Comparison of ENCODE assay signal across 8 mouse cellular contexts in the genomic region with DNA sequence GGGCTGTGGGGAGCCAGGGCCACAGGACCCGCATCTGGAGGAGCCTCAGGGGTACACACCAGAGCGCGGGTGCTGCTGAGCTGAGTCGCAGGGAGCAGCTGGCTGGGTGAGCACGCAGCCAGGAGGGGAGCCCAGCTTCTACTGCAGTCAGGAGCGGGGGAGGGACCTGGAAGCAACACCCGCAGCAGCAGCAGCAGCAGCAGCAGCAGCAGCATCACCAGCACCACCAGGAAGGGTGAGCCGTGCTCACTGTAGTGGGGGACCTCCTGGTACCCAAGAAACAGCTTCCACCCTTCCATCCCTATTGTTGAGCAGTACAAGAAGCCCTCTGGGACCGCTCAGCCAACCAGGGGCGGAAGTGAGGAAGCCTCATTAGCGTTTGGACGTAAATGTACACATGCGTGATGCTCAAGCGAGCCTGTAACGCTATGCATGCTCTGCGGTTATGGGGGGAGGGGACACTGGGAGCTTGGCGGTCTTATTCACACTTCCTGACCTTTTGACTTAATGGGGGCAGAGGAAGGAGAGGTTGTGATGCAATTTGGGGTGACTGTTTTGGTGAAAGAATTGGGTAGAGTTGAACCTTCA. TPM values are rescaled to one million over a fixed set of nuclear protein-coding genes. Genes with fewer than 3 reads are reported as not detected.
DNase-seq lines count a peak whose midpoint lies in the region; ATAC-seq and TF ChIP-seq lines count a peak whose summit lies in the region.

No protein-coding gene starts in this region.

- H3K9me3 ChIP-seq in heart, embryonic 13.5 days, result no peaks in the 10 kb centered on the region
- no peaks in the 10 kb centered on the region for H3K9me3 ChIP-seq in liver, embryonic 15.5 days (replicated peaks)
- H3K9me3 ChIP-seq in stomach, embryonic 15.5 days, result no peaks in the 10 kb centered on the region

- no peaks in the 10 kb centered on the region for H3K79me3 ChIP-seq in C2C12 (ENCODE audit: low read depth)

- ATAC-seq in erythroid progenitor cell, adult 5-6 weeks (replicated peaks; ENCODE audit: low FRiP score, poor library complexity, severe bottlenecking), result 0 out of 2 replicates have a peak, but pooled peaks have one; percentile 39
- peak; percentile 42; the same call in 1 of the 2 replicates for ATAC-seq in heart, embryonic 13.5 days (ENCODE audit: extremely low read depth, insufficient number of reproducible peaks, low FRiP score, low TSS enrichment)
- ATAC-seq in liver, embryonic 15.5 days (ENCODE audit: insufficient read depth), result peak; percentile 49; the same call in 1 of the 2 replicates
- peak; percentile 86 for ATAC-seq in stomach, embryonic 15.5 days (ENCODE audit: insufficient read depth, low FRiP score, low read depth)

- peak; percentile 61 for DNase-seq in adrenal gland, postnatal 10 days
- DNase-seq in layer of hippocampus, adult 18-20 months (ENCODE audit: low spot score in 2 of 2), result peak; percentile 55 to 63
- peak; percentile 33 to 36 for DNase-seq in natural killer cell, adult 2 months (ENCODE audit: low spot score in 2 of 2)

- peak overlapping the region; percentile 85 for H3K27ac ChIP-seq in heart, embryonic 13.5 days (replicated peaks)
- H3K27ac ChIP-seq in liver, embryonic 15.5 days (replicated peaks), result no peak overlapping the region
- H3K27ac ChIP-seq in stomach, embryonic 15.5 days, result peak overlapping the region; percentile 92

- peaks cover 12% of the 10 kb centered on the region; the same call in 1 of the 2 replicates for H3K4me1 ChIP-seq in heart, embryonic 13.5 days
- peaks cover 10% of the 10 kb centered on the region; the same call in 1 of the 2 replicates for H3K4me1 ChIP-seq in liver, embryonic 15.5 days (replicated peaks)
- no peaks in the 10 kb centered on the region for H3K4me1 ChIP-seq in stomach, embryonic 15.5 days

- no peaks in the 10 kb centered on the region for H3K27me3 ChIP-seq in C2C12 (ENCODE audit: control insufficient read depth, insufficient read depth, insufficient read length)
- H3K27me3 ChIP-seq in heart, embryonic 13.5 days (replicated peaks), result no peaks in the 10 kb centered on the region
- H3K27me3 ChIP-seq in liver, embryonic 15.5 days, result 0 out of 2 replicates have a peak, but pooled peaks cover 5% of the 10 kb centered on the region
- no peaks in the 10 kb centered on the region for H3K27me3 ChIP-seq in stomach, embryonic 15.5 days (replicated peaks)

- no peak overlapping the region for H3K4me3 ChIP-seq in C2C12 (ENCODE audit: insufficient read depth, poor library complexity, severe bottlenecking)
- H3K4me3 ChIP-seq in heart, embryonic 13.5 days, result peak overlapping the region; percentile 60
- peak overlapping the region; percentile 39 for H3K4me3 ChIP-seq in liver, embryonic 15.5 days (replicated peaks)
- H3K4me3 ChIP-seq in stomach, embryonic 15.5 days (replicated peaks), result peak overlapping the region; percentile 50

- H3K79me2 ChIP-seq in C2C12 (ENCODE audit: control insufficient read depth, insufficient read depth), result no peaks in the 10 kb centered on the region

- peak overlapping the region; percentile 93 for H3K4me2 ChIP-seq in heart, embryonic 13.5 days
- H3K4me2 ChIP-seq in liver, embryonic 15.5 days, result peak overlapping the region; percentile 66
- peak overlapping the region; percentile 90 for H3K4me2 ChIP-seq in stomach, embryonic 15.5 days

- peak overlapping the region; percentile 48 for H3ac ChIP-seq in C2C12 (ENCODE audit: control insufficient read depth, insufficient read length, low read depth)

- peak overlapping the region; percentile 81 for H3K9ac ChIP-seq in heart, embryonic 13.5 days
- H3K9ac ChIP-seq in liver, embryonic 15.5 days, result no peak overlapping the region
- H3K9ac ChIP-seq in stomach, embryonic 15.5 days, result no peak overlapping the region

- no peak for TF ChIP-seq CTCF in C2C12 (IDR thresholded peaks at IDR 0.05; ENCODE audit: control insufficient read depth, insufficient read depth, insufficient read length)

- 2% methylated on average over 17 of the region's 17 CpGs for WGBS in heart, embryonic 13.5 days
- under 1% methylated on average over 17 of the region's 17 CpGs for WGBS in liver, embryonic 15.5 days (ENCODE audit: insufficient replicate concordance)
- under 1% methylated on average over 17 of the region's 17 CpGs for WGBS in stomach, embryonic 15.5 days

- H3K36me3 ChIP-seq in C2C12 (ENCODE audit: control insufficient read depth, insufficient read depth), result no peaks in the 10 kb centered on the region
- H3K36me3 ChIP-seq in heart, embryonic 13.5 days, result no peaks in the 10 kb centered on the region
- no peaks in the 10 kb centered on the region for H3K36me3 ChIP-seq in liver, embryonic 15.5 days (replicated peaks)
- no peaks in the 10 kb centered on the region for H3K36me3 ChIP-seq in stomach, embryonic 15.5 days

TF ChIP-seq in C2C12, 6 proteins besides CTCF, POLR2A, EP300 and RAD21:
- TF ChIP-seq MAX (IDR thresholded peaks at IDR 0.05) (peak; percentile 61), USF1 (IDR thresholded peaks at IDR 0.05; ENCODE audit: low read depth) (no peak), MYOG (IDR thresholded peaks at IDR 0.05; ENCODE audit: control insufficient read depth, extremely low read depth, insufficient read length) (no peak), MYOD1 (IDR thresholded peaks at IDR 0.05; ENCODE audit: control insufficient read depth, insufficient read length, low read depth) (peak; percentile 4), CEBPB (IDR thresholded peaks at IDR 0.05; ENCODE audit: low read depth) (peak; percentile 82), FOSL1 (IDR thresholded peaks at IDR 0.05; ENCODE audit: insufficient read depth, low read length, poor library complexity, severe bottlenecking) (no peak)
TF ChIP-seq in C2C12: peak in this region for 3.

RNA-seq across cellular contexts. Expression of a gene that starts 17.2 kb away (rescaled TPM):
- 14.2 TPM for polyA plus RNA-seq in C2C12 (2012; fragmentation: generic; extraction: Trizol)
- total RNA-seq in adrenal gland, postnatal 10 days (2021), result 1 to 10 TPM; 6.8 to 7.6 TPM
- total RNA-seq in erythroid progenitor cell, adult 5-6 weeks (2015; ENCODE audit: low replicate concordance), result 4.6 TPM in 1 of 2 replicates, not detected in the other
- 4.4 TPM in 1 of 2 replicates, not detected in the other for total RNA-seq in erythroid progenitor cell, adult 5-6 weeks (2017; ENCODE audit: low replicate concordance)
- 4.9 and 5.9 TPM in 2 replicates for polyA plus RNA-seq in heart, embryonic 13.5 days (2015; fragmentation: Nextera tagmentation; extraction: Ambion mirVana)
- 1 to 10 TPM; 3.7 to 4.1 TPM for total RNA-seq in layer of hippocampus, adult 18-20 months (2021)
- polyA plus RNA-seq in liver, embryonic 15.5 days (2015; fragmentation: Nextera tagmentation; extraction: Ambion mirVana), result 5.4 and 6.4 TPM in 2 replicates
- polyA plus RNA-seq in stomach, embryonic 15.5 days (2015; fragmentation: Nextera tagmentation; extraction: Ambion mirVana), result 10.1 and 10.9 TPM in 2 replicates

RNA-seq across cellular contexts. Expression of a gene that starts 17.4 kb away (rescaled TPM):
- polyA plus RNA-seq in C2C12 (2012; fragmentation: generic; extraction: Trizol), result 14.0 TPM
- 10 to 100 TPM; 30.3 to 30.8 TPM for total RNA-seq in adrenal gland, postnatal 10 days (2021)
- 4.2 and 4.3 TPM in 2 replicates for total RNA-seq in erythroid progenitor cell, adult 5-6 weeks (2015; ENCODE audit: low replicate concordance)
- 4.9 and 7.6 TPM in 2 replicates for total RNA-seq in erythroid progenitor cell, adult 5-6 weeks (2017; ENCODE audit: low replicate concordance)
- polyA plus RNA-seq in heart, embryonic 13.5 days (2015; fragmentation: Nextera tagmentation; extraction: Ambion mirVana), result 7.6 and 8.7 TPM in 2 replicates
- total RNA-seq in layer of hippocampus, adult 18-20 months (2021), result 10 to 100 TPM; 23.8 to 33.2 TPM
- polyA plus RNA-seq in liver, embryonic 15.5 days (2015; fragmentation: Nextera tagmentation; extraction: Ambion mirVana), result 5.6 and 6.2 TPM in 2 replicates
- polyA plus RNA-seq in stomach, embryonic 15.5 days (2015; fragmentation: Nextera tagmentation; extraction: Ambion mirVana), result 13.1 and 15.4 TPM in 2 replicates
